ENCODE assay signal across 16 mouse cellular contexts in genomic region chr4:64207118-64207868, GRCm38 (mm10).
DNase-seq lines count a peak whose midpoint lies in the region; ATAC-seq and TF ChIP-seq lines count a peak whose summit lies in the region.
"Had no signal": no experiment of that assay in that cellular context is flagged by ENCODE, and none has a peak within 500 bp of the region (broad histone marks: within the 10 kb centered on the region; RNA-seq: fewer than 3 reads in every experiment).

No protein-coding gene starts in this region.

- ATAC-seq in midbrain, embryonic 11.5 days (ENCODE audit: low FRiP score): peak; percentile 71
- ATAC-seq in embryonic facial prominence, embryonic 15.5 days (ENCODE audit: insufficient number of reproducible peaks, low FRiP score, low TSS enrichment, low read depth): 0 out of 2 replicates have a peak, but pooled peaks have one; percentile 39
- ATAC-seq in hindbrain, embryonic 13.5 days (ENCODE audit: low FRiP score): peak; percentile 80
- peak; percentile 52; the same call in 1 of the 2 replicates for ATAC-seq in midbrain, postnatal 0 days (ENCODE audit: low FRiP score)

- no peak overlapping the region for H3K4me3 ChIP-seq in midbrain, embryonic 11.5 days (ENCODE audit: low read depth, low read length)
- no peak overlapping the region for H3K4me3 ChIP-seq in midbrain, embryonic 10.5 days
- H3K4me3 ChIP-seq in embryonic facial prominence, embryonic 15.5 days (replicated peaks): no peak overlapping the region
- H3K4me3 ChIP-seq in hindbrain, embryonic 13.5 days: no peak overlapping the region
- no peak overlapping the region for H3K4me3 ChIP-seq in midbrain, postnatal 0 days (ENCODE audit: low read depth, low read length)
- H3K4me3 ChIP-seq: gastrocnemius, adult 2 months; liver, embryonic 15.5 days had no signal

- DNase-seq in midbrain, embryonic 11.5 days (ENCODE audit: low spot score, missing footprints): no peak
- no peak for DNase-seq in midbrain, embryonic 10.5 days (ENCODE audit: low spot score)
- DNase-seq in midbrain, postnatal 0 days (ENCODE audit: low spot score): peak; percentile 21
- DNase-seq in adrenal gland, postnatal 25 days: no peak
- DNase-seq in thymus, postnatal 4 days: no peak
- no peak for DNase-seq in cerebellum, postnatal 25 days
- DNase-seq: cerebellum, postnatal 14 days; gastrocnemius, adult 2 months; heart, adult 18-20 months; lung, postnatal 36 days; right cerebral cortex, postnatal 4 days; thymus, adult 2 months had no signal

- no peak for TF ChIP-seq CTCF in midbrain, postnatal 0 days (IDR thresholded peaks at IDR 0.05)

- WGBS in midbrain, embryonic 11.5 days: 28% methylated on average over 8 of the region's 8 CpGs
- WGBS in midbrain, embryonic 10.5 days: 37% methylated on average over 8 of the region's 8 CpGs
- 32% methylated on average over 8 of the region's 8 CpGs for WGBS in embryonic facial prominence, embryonic 15.5 days
- 37% methylated on average over 8 of the region's 8 CpGs for WGBS in hindbrain, embryonic 13.5 days
- WGBS in midbrain, postnatal 0 days: 25% methylated on average over 8 of the region's 8 CpGs

- no peak overlapping the region for H3K9ac ChIP-seq in midbrain, embryonic 11.5 days (ENCODE audit: low read length)
- H3K9ac ChIP-seq in embryonic facial prominence, embryonic 15.5 days: no peak overlapping the region
- no peak overlapping the region for H3K9ac ChIP-seq in hindbrain, embryonic 13.5 days
- no peak overlapping the region for H3K9ac ChIP-seq in midbrain, postnatal 0 days (replicated peaks; ENCODE audit: low read length, poor library complexity, severe bottlenecking)
- H3K9ac ChIP-seq: liver, embryonic 15.5 days had no signal

- no peaks in the 10 kb centered on the region for H3K36me3 ChIP-seq in midbrain, embryonic 11.5 days (ENCODE audit: control insufficient read depth, insufficient read depth, low read length)
- no peaks in the 10 kb centered on the region for H3K36me3 ChIP-seq in midbrain, embryonic 10.5 days
- H3K36me3 ChIP-seq in embryonic facial prominence, embryonic 15.5 days: no peaks in the 10 kb centered on the region
- H3K36me3 ChIP-seq in hindbrain, embryonic 13.5 days: no peaks in the 10 kb centered on the region
- no peaks in the 10 kb centered on the region for H3K36me3 ChIP-seq in midbrain, postnatal 0 days (ENCODE audit: insufficient read depth, low read length)
- H3K36me3 ChIP-seq: liver, embryonic 15.5 days had no signal

- H3K4me2 ChIP-seq in midbrain, embryonic 11.5 days: no peak overlapping the region
- no peak overlapping the region for H3K4me2 ChIP-seq in embryonic facial prominence, embryonic 15.5 days (replicated peaks)
- H3K4me2 ChIP-seq in hindbrain, embryonic 13.5 days: no peak overlapping the region
- H3K4me2 ChIP-seq in midbrain, postnatal 0 days (ENCODE audit: low read depth, low read length, poor library complexity, severe bottlenecking): no peak overlapping the region
- H3K4me2 ChIP-seq: liver, embryonic 15.5 days had no signal

- H3K9me3 ChIP-seq in midbrain, embryonic 11.5 days (ENCODE audit: control insufficient read depth, low read length): no peaks in the 10 kb centered on the region; the same call in 1 of the 2 replicates
- H3K9me3 ChIP-seq in midbrain, embryonic 10.5 days (replicated peaks): no peaks in the 10 kb centered on the region
- no peaks in the 10 kb centered on the region for H3K9me3 ChIP-seq in embryonic facial prominence, embryonic 15.5 days (replicated peaks)
- no peaks in the 10 kb centered on the region for H3K9me3 ChIP-seq in hindbrain, embryonic 13.5 days
- no peaks in the 10 kb centered on the region for H3K9me3 ChIP-seq in midbrain, postnatal 0 days (ENCODE audit: low read length)
- H3K9me3 ChIP-seq: liver, embryonic 15.5 days had no signal

- H3K4me1 ChIP-seq in midbrain, embryonic 11.5 days (ENCODE audit: control insufficient read depth, insufficient read depth, low read length): no peaks in the 10 kb centered on the region
- peaks cover 7% of the 10 kb centered on the region for H3K4me1 ChIP-seq in midbrain, embryonic 10.5 days
- H3K4me1 ChIP-seq in embryonic facial prominence, embryonic 15.5 days: no peaks in the 10 kb centered on the region
- H3K4me1 ChIP-seq in hindbrain, embryonic 13.5 days (replicated peaks): 0 out of 2 replicates have a peak, but pooled peaks cover 3% of the 10 kb centered on the region
- no peaks in the 10 kb centered on the region; the same call in 1 of the 2 replicates for H3K4me1 ChIP-seq in midbrain, postnatal 0 days (ENCODE audit: insufficient read depth, low read length)
- H3K4me1 ChIP-seq: liver, embryonic 15.5 days had no signal

- H3K27me3 ChIP-seq in midbrain, embryonic 11.5 days (ENCODE audit: control insufficient read depth, insufficient read depth, low read length): no peaks in the 10 kb centered on the region
- no peaks in the 10 kb centered on the region for H3K27me3 ChIP-seq in midbrain, embryonic 10.5 days (ENCODE audit: low read depth, poor library complexity, severe bottlenecking)
- H3K27me3 ChIP-seq in embryonic facial prominence, embryonic 15.5 days: no peaks in the 10 kb centered on the region
- no peaks in the 10 kb centered on the region for H3K27me3 ChIP-seq in hindbrain, embryonic 13.5 days
- no peaks in the 10 kb centered on the region for H3K27me3 ChIP-seq in midbrain, postnatal 0 days (ENCODE audit: insufficient read depth, low read length)
- H3K27me3 ChIP-seq: liver, embryonic 15.5 days had no signal

- no peak overlapping the region for H3K27ac ChIP-seq in midbrain, embryonic 11.5 days (ENCODE audit: low read depth, low read length)
- no peak overlapping the region for H3K27ac ChIP-seq in midbrain, embryonic 10.5 days (replicated peaks)
- H3K27ac ChIP-seq in embryonic facial prominence, embryonic 15.5 days (replicated peaks): peak overlapping the region; percentile 11; the same call in 1 of the 2 replicates
- H3K27ac ChIP-seq in hindbrain, embryonic 13.5 days: peak overlapping the region; percentile 40; the same call in 1 of the 2 replicates
- 0 out of 2 replicates have a peak overlapping the region, but pooled peaks have one; percentile 32 for H3K27ac ChIP-seq in midbrain, postnatal 0 days (ENCODE audit: low read depth, low read length)
- H3K27ac ChIP-seq: gastrocnemius, adult 2 months; kidney, postnatal 0 days; liver, embryonic 15.5 days had no signal

Comparison
In these comparisons a context has a peak if more than half of its experiments do, and no peak if none do; other contexts are left out.
1. H3K27ac ChIP-seq: peak in embryonic facial prominence, embryonic 15.5 days (single experiment), hindbrain, embryonic 13.5 days (single experiment) and midbrain, postnatal 0 days (single experiment); none in midbrain, embryonic 11.5 days (single experiment) and midbrain, embryonic 10.5 days (single experiment).
2. Peak in every context shown above with its lines, with median percentiles within 50 percentile points of each other: ATAC-seq.